Mouse (Mus musculus) adrenal gland, postnatal 10 days (tissue): ENCODE measurements at regions not wholly inside any gene's neighbourhood (a gene's known extent, or its start where the extent isn't known, plus 50 kb on each side); places are given as distances from the start of the nearest gene placed in this dataset.
A peak's percentile ranks its signal among the peaks of the same experiment; 100 is the strongest.

ENCODE experiments used
- DNase-seq: peaks from one replicate; pipeline ENCODE4 v3.0.0; 2021; ENCODE audit warnings: mixed read lengths

DNA sequence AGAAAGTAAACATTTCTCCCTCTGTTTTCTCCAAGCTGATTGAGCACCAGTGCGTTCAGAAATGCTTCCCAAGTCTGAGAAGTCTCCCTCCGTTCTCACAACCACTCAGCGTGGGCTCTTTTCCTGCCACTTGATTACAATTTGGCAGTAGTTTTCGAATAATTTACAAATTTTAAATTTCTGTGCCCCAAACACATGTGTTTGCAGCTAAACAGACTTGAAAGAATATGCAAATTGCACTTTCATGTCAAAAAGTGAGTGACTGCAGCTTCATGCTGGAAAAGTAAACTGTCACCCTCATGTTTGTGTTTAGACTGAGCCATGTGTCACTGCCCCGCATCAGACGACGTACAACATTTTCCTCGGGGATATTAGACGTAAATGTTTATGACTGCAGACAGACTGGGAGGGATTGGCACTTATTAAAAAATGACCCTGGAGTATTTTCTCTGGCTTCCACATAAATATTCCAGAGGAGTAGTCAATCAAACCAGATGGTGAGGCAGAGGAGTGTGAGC lies 70.6 kb upstream of the Six2 start:
- no peak for DNase-seq

DNA sequence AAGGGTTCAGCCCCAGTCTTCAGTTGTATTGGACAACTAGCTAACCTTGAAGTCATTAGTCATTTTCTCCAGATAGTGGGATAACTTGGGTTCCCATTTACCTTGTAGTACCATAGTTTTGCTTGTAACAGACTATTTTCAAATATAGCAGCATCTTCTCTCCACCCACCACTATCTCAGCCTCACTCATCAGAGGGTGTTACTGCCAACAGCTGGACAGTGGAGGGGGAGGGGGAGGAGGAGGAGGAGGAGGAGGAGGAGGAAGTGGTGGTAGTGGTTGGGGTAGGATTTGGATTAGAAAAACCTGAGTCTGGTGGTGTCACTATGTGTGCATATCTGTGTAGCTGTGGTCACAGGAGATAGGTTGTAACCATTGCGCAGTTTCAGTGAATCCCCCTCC lies 69.6 kb upstream of the Six2 start:
- no peak for DNase-seq

DNA sequence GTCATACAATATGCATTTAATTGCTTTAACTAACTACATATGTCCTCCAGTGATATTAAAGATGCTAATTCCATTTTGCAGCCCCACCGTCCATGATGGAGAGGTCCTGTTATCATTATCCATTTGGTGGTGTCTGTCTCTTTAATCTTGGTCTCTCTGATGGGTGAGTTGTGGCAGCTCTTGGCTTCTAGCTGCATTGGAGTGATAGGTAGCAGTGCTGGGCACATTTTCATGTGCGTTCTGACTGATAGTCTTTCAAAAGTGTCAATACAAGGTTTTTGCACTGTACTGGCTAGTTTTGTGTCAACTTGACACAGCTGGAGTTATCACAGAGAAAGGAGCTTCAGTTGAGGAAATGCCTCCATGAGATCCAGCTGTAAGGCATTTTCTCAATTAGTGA lies 67.5 kb upstream of the Six2 start:
- no peak for DNase-seq

DNA sequence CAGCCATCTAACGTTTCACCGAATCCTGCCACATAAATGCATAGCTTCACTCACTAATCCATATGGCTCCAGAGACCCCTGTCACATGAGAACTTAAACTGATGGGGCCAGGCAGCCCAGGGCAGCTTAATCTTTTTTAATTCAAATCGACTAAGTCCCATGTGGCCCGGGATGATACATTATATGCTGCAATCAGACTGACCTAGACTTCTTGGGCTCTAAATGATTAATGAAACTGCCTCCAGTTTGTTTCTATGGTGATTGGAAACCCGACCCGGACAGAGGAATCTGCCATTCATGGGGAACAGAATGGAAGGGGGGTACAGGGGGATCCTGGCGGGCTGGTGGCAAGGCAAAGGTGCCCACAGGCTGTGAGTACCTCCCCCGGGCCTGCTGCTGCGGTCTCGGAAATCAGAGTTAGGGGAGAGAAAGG lies 60.6 kb upstream of the Six2 start:
- DNase-seq = peak; percentile 2

DNA sequence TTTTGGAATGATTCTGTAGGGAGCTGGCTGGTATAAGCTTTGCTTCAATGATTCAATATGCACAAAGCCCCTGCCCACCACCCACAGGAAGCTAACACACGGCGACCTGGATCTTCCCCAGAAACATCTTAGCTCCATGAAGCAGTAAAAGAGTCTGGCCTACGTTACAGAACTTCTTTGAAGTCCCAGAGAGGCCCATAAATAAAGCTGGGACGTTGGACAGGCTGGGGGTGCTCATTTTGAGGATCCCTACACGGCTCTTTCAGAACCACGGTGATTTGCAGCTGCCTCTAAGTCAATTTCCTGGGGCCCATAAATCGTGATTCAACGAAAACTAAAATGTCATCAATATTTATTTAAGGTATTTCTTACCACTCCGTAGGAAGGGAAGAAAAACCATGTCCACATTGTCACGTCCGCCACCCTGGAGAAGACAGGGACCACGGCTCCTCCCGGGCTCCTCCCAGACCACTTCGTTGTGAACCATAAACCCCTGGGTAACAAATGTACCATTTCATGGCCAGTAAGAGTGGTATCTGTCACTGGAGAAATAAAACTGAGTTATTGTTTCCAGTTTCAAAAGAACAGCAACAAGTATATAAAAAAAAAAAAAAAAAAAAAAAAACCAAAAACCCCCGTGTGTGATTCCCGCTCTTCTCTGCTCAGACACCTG lies 60.0 kb upstream of the Six2 start:
- DNase-seq = no peak
